Mouse (Mus musculus) bone marrow, adult 2 months (tissue): ENCODE results near the gene Cypt15. TPM values are rescaled to one million over a fixed set of nuclear protein-coding genes. Genes with fewer than 3 reads are reported as not detected.
"Not testable (repeated sequence)": the region's sequence is repeated elsewhere in the genome, so short reads cannot be mapped to it uniquely, and the experiment has no call there.

Experiments
- H3K27ac ChIP-seq: fragments of 200-500 bp; 2 replicates; pipeline ENCODE4 v1.5.1; 2012; ENCODE audit warnings: low read depth, mild to moderate bottlenecking, control low read depth, inconsistent platforms, low read length; ENCODE audit not compliant: control insufficient read depth, poor library complexity, insufficient read depth
- H3K4me1 ChIP-seq: fragments of 200-500 bp; 2 replicates; pipeline ENCODE4 v1.6.1; 2011; ENCODE audit warnings: low read length; ENCODE audit not compliant: control insufficient read depth, insufficient read depth
- H3K4me3 ChIP-seq: fragments of 200-500 bp; replicated peaks from 2 replicates; pipeline ENCODE3; 2011; ENCODE audit warnings: mild to moderate bottlenecking, low read depth, low read length, control low read depth; ENCODE audit not compliant: control insufficient read depth
- CTCF ChIP-seq: fragments of 200-500 bp; IDR thresholded peaks from 2 replicates; pipeline ENCODE4 v1.5.1; 2011; ENCODE audit warnings: low read length, control low read depth; ENCODE audit not compliant: control insufficient read depth, insufficient read depth
- POLR2A ChIP-seq: fragments of 200-500 bp; IDR thresholded peaks from 2 replicates; pipeline ENCODE4 v1.6.1; 2011; ENCODE audit warnings: low read depth, mild to moderate bottlenecking, control low read depth, low read length, borderline replicate concordance; ENCODE audit not compliant: control insufficient read depth
- WGBS: fragments of 180-500 bp; shearing (Covaris S2); methylation state at CpG from one replicate; pipeline ENCODE4 v1.1.7; 2018; 5-methylcytosine and 5-hydroxymethylcytosine counted together
- polyA plus RNA-seq: library from polyadenylated mRNA; stranded (reverse); fragments of >200 nt; gene quantifications from 2 replicates; pipeline ENCODE4 v1.2.4, GENCODE M21; 2011; ENCODE audit warnings: low replicate concordance; ENCODE audit not compliant: missing spikeins, insufficient read depth, insufficient read length

The Cypt15 gene
- not detected in 2 replicates for polyA plus RNA-seq

DNA sequence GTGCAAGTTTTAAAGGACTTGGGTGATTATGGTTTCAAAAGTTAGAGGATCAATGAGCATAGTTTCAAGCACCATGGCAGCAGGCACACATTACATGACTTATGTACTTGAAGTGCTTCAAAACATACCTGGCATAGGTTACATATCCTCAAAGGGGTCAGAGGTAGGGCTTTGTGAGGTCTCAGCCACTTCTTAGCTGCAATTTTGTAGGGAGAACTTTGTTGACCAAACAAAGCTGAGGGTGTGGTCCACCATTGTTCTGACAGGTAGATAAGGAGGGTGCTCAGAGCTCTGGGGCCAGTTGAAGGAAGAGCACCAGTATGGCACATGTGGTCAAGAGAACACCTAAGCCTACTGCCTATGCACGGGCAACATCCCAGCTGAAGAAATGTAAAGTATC lies at the start of gene Cypt15:
Cypt15 (plus strand) TSS at position 301 of the 400 bp plus-strand sequence.
- not testable (repeated sequence) for H3K4me3 ChIP-seq, H3K4me1 ChIP-seq, H3K27ac ChIP-seq
- WGBS = 80% methylated on average over 1 of the region's 1 CpGs

DNA sequence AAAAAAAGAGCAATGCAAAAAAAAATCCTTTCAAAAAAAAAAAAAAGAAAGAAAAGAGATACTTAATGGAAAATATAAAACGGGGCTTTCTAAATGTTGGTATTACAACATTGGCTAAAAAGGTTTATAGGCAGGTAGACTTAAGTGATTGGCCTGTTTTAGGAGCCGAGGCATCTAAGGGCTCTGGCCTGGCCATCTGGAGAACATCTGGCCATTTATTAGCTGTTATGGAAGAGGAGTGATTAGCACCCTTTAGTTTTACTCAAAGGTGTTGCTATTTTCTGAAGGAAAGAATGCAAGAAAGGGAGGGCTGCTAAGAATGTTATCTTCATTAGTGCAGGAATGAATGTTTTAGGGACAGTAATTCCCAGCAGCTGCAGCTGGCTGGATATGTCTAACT lies 24.9 kb downstream of the Cypt15 start:
- TF ChIP-seq CTCF (no peak), POLR2A (no peak)
- Histone ChIP-seq H3K4me3 (no peak overlapping the region), H3K27ac (no peak overlapping the region), H3K4me1 (no peaks in the 10 kb centered on the region)
- 59% methylated on average over 2 of the region's 2 CpGs for WGBS

DNA sequence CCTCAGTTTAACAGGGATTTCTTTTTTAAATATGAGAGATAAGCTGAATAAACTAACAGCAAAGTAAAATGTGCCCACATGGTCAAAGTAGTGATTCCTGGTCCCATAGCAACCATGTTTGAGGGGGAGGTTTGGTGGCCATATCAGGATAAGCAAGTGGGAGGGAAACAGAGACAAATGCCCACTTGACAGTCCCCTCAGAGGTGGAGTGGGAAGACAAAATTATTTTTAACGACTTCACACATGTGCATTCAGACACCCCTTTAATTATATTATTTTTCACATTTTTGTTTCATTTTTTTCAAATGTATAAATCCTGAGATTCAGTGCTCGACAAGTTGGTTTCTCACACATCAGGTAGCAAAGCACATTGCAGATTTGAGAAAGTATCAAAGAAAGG lies 32.8 kb downstream of the Cypt15 start:
- Histone ChIP-seq H3K4me1 (no peaks in the 10 kb centered on the region), H3K4me3 (no peak overlapping the region), H3K27ac (no peak overlapping the region)
- 64% methylated on average over 2 of the region's 2 CpGs for WGBS
- TF ChIP-seq POLR2A (no peak), CTCF (no peak)

DNA sequence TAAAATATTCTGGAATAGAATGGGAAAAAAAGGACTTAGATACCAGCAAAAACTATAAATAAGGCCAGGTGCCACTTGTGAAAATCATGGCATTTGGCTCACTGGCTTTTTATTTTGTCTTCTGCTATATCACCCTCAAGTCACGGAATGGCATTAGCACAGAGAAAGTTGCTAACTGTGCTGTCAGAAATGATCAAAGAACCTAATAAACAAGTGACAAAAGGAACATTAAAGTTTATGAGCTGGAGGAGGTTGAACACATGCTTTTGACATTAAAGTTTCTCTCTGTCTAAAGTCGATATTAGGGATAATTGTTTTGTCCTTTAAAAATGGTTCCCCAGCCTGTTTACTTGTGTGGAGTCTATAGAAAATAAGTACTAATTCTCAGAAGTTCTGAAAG lies 37.7 kb downstream of the Cypt15 start:
- no peak overlapping the region for H3K4me3 ChIP-seq
- 60% methylated on average over 2 of the region's 2 CpGs for WGBS
- TF ChIP-seq POLR2A = no peak
- no peak for TF ChIP-seq CTCF
- no peak overlapping the region for H3K27ac ChIP-seq
- H3K4me1 ChIP-seq = no peaks in the 10 kb centered on the region
